Mouse (Mus musculus): Measurements from ENCODE around the gene Arntl2. TPM values are rescaled to one million over a fixed set of nuclear protein-coding genes. Genes with fewer than 3 reads are reported as not detected.
"Not testable (repeated sequence)": the region's sequence is repeated elsewhere in the genome, so short reads cannot be mapped to it uniquely, and the experiment has no call there.

Gene Arntl2
- polyA plus RNA-seq, 1 experiment from 2014 or later, result 0.70 TPM

DNA sequence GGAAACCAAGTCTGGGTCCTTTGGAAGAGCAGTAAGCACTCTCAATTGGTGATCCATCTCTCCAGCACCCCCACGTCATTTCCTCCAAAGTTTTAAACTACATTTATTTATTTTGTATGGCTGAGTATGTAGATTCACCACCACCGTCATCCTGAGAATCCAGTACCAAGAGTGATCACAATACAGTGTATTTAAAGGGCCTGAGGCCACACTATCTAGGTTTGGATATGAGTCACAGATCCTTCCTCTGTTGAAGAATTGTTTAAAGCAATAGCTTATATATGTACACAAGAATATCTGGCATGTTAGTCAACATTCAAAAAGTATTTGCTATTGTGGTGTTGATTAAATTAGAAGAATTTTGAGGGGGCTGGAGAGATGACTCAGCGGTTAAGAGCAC is 52.4 kb downstream of the Arntl2 start:
- ATAC-seq (replicated peaks; ENCODE audit: low FRiP score) (no peak), DNase-seq (ENCODE audit: low spot score) (no peak)
- H3K27ac ChIP-seq (ENCODE audit: low read depth, low read length), result no peak overlapping the region
- 76% methylated on average over 3 of the region's 3 CpGs for WGBS
- no peak overlapping the region for H3K9ac ChIP-seq (ENCODE audit: low read depth, low read length)
- no peak overlapping the region for H3K4me3 ChIP-seq (ENCODE audit: low read depth, low read length)
- H3K27me3 ChIP-seq (replicated peaks; ENCODE audit: control insufficient read depth, insufficient read depth, low read length), result no peaks in the 10 kb centered on the region
- peaks cover 12% of the 10 kb centered on the region for H3K4me1 ChIP-seq (replicated peaks; ENCODE audit: control insufficient read depth, insufficient read depth, low read length)
- H3K36me3 ChIP-seq (ENCODE audit: control insufficient read depth, insufficient read depth, low read length), result no peaks in the 10 kb centered on the region
- no peak overlapping the region for H3K4me2 ChIP-seq
- no peaks in the 10 kb centered on the region for H3K9me3 ChIP-seq (ENCODE audit: control insufficient read depth, low read length)

DNA sequence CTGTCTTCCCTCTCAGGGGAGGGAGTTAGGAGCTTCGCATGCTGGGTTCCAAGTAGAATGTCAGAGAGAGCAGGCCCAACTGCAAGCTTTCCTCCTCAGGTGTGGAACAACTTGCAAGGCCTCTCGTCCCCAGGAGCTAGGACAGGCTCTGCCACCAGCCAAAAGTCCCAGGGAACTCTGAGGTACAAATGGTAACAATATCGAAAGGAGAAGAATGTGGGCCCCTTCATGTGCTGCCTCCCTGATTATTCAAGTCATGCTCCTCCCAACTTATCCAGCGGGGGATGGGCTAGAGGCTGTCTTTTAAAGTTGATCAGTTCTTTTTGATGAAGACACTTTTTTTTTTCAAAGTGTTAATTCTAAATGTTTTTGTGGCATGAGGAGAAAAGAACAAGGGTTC is 54.2 kb downstream of the Arntl2 start, which contains the start of gene Smco2:
TSS of gene Smco2 (plus strand) at position 55 of the 400 bp plus-strand sequence.
- no peaks in the 10 kb centered on the region for H3K27me3 ChIP-seq (replicated peaks; ENCODE audit: control insufficient read depth, insufficient read depth, low read length)
- no peak for DNase-seq (ENCODE audit: low spot score)
- peak within 1 kb of the TSS; percentile 28 for H3K4me2 ChIP-seq
- H3K9ac ChIP-seq (ENCODE audit: low read depth, low read length), result 0 out of 2 replicates have a peak within 1 kb of the TSS, but pooled peaks have one; percentile 31
- peak within 1 kb of the TSS; percentile 41; the same call in 1 of the 2 replicates for H3K27ac ChIP-seq (ENCODE audit: low read depth, low read length)
- H3K9me3 ChIP-seq (ENCODE audit: control insufficient read depth, low read length), result no peaks in the 10 kb centered on the region
- ATAC-seq (replicated peaks; ENCODE audit: low FRiP score), result peak; percentile 67
- H3K4me1 ChIP-seq (replicated peaks; ENCODE audit: control insufficient read depth, insufficient read depth, low read length), result peaks cover 12% of the 10 kb centered on the region
- 66% methylated on average over 4 of the region's 4 CpGs for WGBS
- no peaks in the 10 kb centered on the region for H3K36me3 ChIP-seq (ENCODE audit: control insufficient read depth, insufficient read depth, low read length)
- no peak within 1 kb of the TSS for H3K4me3 ChIP-seq (ENCODE audit: low read depth, low read length)

DNA sequence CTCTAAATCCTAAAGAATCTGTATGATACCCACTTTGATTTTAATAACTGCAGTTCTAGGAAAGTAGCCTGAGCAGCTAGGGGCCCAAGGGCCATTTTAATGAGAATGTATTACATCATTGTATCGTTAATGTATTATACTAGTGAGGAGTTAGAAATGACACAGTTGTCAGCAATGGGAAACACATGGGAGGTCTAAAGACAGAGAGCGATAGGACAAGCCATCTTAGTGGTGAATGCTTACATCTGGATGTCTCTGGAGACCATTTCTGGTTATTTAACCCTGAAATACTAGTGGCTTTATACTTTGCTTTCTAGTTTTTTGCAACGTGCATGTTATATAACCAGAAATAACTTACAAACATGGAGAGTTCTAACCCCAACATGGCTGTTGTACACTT is 56.1 kb downstream of the Arntl2 start:
- whole genome bisulfite sequencing, result 82% methylated on average over 3 of the region's 3 CpGs
- ATAC-seq (replicated peaks; ENCODE audit: low FRiP score) (no peak), DNase-seq (ENCODE audit: low spot score) (no peak)
- Histone ChIP-seq H3K9me3 (ENCODE audit: control insufficient read depth, low read length) (no peaks in the 10 kb centered on the region), H3K9ac (ENCODE audit: low read depth, low read length) (no peak overlapping the region), H3K4me2 (no peak overlapping the region), H3K4me1 (replicated peaks; ENCODE audit: control insufficient read depth, insufficient read depth, low read length) (peaks cover 9% of the 10 kb centered on the region), H3K27ac (ENCODE audit: low read depth, low read length) (no peak overlapping the region), H3K4me3 (ENCODE audit: low read depth, low read length) (no peak overlapping the region), H3K27me3 (replicated peaks; ENCODE audit: control insufficient read depth, insufficient read depth, low read length) (no peaks in the 10 kb centered on the region), H3K36me3 (ENCODE audit: control insufficient read depth, insufficient read depth, low read length) (no peaks in the 10 kb centered on the region)

DNA sequence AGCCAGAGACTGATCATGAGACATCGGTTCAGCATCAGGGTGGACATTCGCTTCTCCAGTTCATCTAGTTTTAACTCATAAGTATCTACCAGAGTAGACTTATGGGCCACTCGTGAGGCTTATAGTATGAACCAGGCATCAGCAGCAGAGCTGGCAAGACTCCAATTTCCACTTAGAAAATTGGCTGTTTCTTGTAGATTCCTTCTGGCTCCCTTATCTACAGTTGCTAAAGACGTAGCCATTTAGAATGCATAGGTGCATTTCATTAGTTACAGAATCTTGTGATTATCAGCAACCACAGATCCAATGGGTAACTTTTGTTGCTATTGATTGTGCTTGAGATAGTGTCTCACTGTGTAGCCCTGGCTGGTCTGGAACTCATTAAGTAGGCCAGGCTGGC is 56.9 kb downstream of the Arntl2 start:
- no peak overlapping the region for H3K4me3 ChIP-seq (ENCODE audit: low read depth, low read length)
- H3K27ac ChIP-seq (ENCODE audit: low read depth, low read length), result no peak overlapping the region
- H3K9ac ChIP-seq (ENCODE audit: low read depth, low read length), result no peak overlapping the region
- H3K36me3 ChIP-seq (ENCODE audit: control insufficient read depth, insufficient read depth, low read length), result no peaks in the 10 kb centered on the region
- ATAC-seq (replicated peaks; ENCODE audit: low FRiP score) (no peak), DNase-seq (ENCODE audit: low spot score) (no peak)
- H3K9me3 ChIP-seq (ENCODE audit: control insufficient read depth, low read length), result no peaks in the 10 kb centered on the region
- peaks cover 9% of the 10 kb centered on the region for H3K4me1 ChIP-seq (replicated peaks; ENCODE audit: control insufficient read depth, insufficient read depth, low read length)
- H3K4me2 ChIP-seq, result no peak overlapping the region
- no peaks in the 10 kb centered on the region for H3K27me3 ChIP-seq (replicated peaks; ENCODE audit: control insufficient read depth, insufficient read depth, low read length)
- WGBS, result 65% methylated on average over 4 of the region's 4 CpGs

DNA sequence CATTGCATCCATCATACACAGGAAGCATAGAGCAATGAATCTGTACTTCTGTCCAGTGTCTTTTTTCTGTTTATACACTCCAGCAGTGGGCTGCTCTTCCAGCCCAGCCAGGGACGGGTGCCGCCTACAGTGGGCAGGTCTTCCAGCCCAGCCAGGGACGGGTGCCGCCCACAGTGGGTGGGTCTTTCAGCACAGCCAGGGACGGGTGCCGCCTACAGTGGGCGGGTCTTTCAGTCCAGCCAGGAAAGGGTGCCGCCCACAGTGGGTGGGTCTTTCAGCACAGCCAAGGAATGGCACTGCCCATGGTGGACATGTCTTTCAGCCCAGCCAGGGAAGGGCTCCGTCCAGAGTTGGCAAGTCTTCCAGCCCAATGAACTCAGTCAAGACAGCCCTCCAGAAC is 59.3 kb downstream of the Arntl2 start:
- WGBS, result 81% methylated on average over 9 of the region's 9 CpGs
- Histone ChIP-seq H3K27ac (ENCODE audit: low read depth, low read length) (no peak overlapping the region), H3K36me3 (ENCODE audit: control insufficient read depth, insufficient read depth, low read length) (no peaks in the 10 kb centered on the region), H3K27me3 (replicated peaks; ENCODE audit: control insufficient read depth, insufficient read depth, low read length) (no peaks in the 10 kb centered on the region), H3K4me2 (no peak overlapping the region), H3K9ac (ENCODE audit: low read depth, low read length) (no peak overlapping the region), H3K4me3 (ENCODE audit: low read depth, low read length) (no peak overlapping the region), H3K4me1 (replicated peaks; ENCODE audit: control insufficient read depth, insufficient read depth, low read length) (peaks cover 5% of the 10 kb centered on the region), H3K9me3 (ENCODE audit: control insufficient read depth, low read length) (no peaks in the 10 kb centered on the region)
- ATAC-seq (replicated peaks; ENCODE audit: low FRiP score) (peak; percentile 83), DNase-seq (ENCODE audit: low spot score) (no peak)

DNA sequence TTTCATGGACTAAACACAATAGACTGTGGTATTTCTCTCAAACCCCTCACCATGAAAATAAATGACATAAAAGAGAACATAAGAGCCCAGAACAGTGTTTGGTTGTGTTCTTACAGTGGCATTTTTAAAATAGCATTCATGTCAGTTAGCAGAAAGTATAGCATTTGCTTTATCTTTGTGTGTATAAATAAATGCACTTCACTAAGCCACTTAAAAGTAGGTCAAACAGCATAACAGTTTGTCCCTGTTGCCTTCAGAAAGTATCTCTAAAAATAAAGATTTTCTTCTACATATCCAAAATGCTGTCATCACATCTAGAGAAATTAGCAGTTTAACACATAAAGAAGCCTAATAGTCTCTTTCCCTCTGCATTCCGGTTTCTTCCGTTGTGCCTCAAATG is 61.5 kb downstream of the Arntl2 start:
- no peak for ATAC-seq (replicated peaks; ENCODE audit: low FRiP score)

DNA sequence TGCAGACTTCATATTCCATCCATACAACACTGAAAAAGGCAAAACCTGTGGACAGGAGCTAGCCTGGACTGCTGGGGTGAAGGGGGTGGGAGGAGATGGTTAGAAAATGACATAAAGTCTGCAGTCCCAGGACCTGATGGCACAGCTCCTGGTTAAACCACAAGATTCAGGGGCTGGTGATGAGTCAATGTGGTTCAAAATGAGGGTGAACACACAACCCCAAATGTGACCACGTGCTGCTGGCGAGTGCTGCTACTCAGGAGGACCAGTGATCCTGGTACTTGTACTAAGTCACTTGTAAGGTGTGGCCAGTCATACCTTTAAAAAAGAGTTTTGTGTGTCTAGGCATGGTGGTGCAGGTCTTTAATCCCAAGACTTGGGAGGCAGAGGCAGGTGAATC is 67.3 kb downstream of the Arntl2 start:
- Histone ChIP-seq H3K4me1 (replicated peaks; ENCODE audit: control insufficient read depth, insufficient read depth, low read length) (no peaks in the 10 kb centered on the region), H3K27ac (ENCODE audit: low read depth, low read length) (no peak overlapping the region), H3K9ac (ENCODE audit: low read depth, low read length) (no peak overlapping the region), H3K4me2 (no peak overlapping the region), H3K4me3 (ENCODE audit: low read depth, low read length) (no peak overlapping the region), H3K36me3 (ENCODE audit: control insufficient read depth, insufficient read depth, low read length) (no peaks in the 10 kb centered on the region), H3K27me3 (replicated peaks; ENCODE audit: control insufficient read depth, insufficient read depth, low read length) (no peaks in the 10 kb centered on the region), H3K9me3 (ENCODE audit: control insufficient read depth, low read length) (no peaks in the 10 kb centered on the region)
- 91% methylated on average over 2 of the region's 2 CpGs for WGBS
- no peak for ATAC-seq (replicated peaks; ENCODE audit: low FRiP score)
- DNase-seq (ENCODE audit: low spot score), result no peak

More for the DNA sequence above, 61.5 kb downstream of the Arntl2 start:
- Histone ChIP-seq H3K36me3 (ENCODE audit: control insufficient read depth, insufficient read depth, low read length) (no peaks in the 10 kb centered on the region), H3K4me1 (replicated peaks; ENCODE audit: control insufficient read depth, insufficient read depth, low read length) (no peaks in the 10 kb centered on the region), H3K4me3 (ENCODE audit: low read depth, low read length) (no peak overlapping the region), H3K27ac (ENCODE audit: low read depth, low read length) (no peak overlapping the region), H3K27me3 (replicated peaks; ENCODE audit: control insufficient read depth, insufficient read depth, low read length) (no peaks in the 10 kb centered on the region), H3K9me3 (ENCODE audit: control insufficient read depth, low read length) (no peaks in the 10 kb centered on the region), H3K4me2 (no peak overlapping the region), H3K9ac (ENCODE audit: low read depth, low read length) (no peak overlapping the region)
- DNase-seq (ENCODE audit: low spot score), result no peak
- WGBS, result 96% methylated on average over 2 of the region's 2 CpGs

DNA sequence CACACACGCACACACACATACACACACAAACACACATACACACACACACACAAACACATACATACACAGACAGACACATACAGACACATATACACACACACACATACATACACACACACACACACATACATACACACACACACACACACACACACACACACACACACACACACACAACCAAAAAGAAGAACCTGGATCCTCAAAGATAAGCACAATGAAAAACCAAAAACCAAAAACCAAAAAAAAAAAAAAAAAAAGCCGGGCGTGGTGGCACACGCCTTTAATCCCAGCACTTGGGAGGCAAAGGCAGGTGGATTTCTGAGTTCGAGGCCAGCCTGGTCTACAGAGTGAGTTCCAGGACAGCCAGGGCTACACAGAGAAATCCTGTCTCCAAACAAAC is 68.5 kb downstream of the Arntl2 start:
- ATAC-seq (replicated peaks; ENCODE audit: low FRiP score); DNase-seq (ENCODE audit: low spot score); H3K27me3 ChIP-seq (replicated peaks; ENCODE audit: control insufficient read depth, insufficient read depth, low read length); H3K27ac ChIP-seq (ENCODE audit: low read depth, low read length); H3K9ac ChIP-seq (ENCODE audit: low read depth, low read length); H3K4me3 ChIP-seq (ENCODE audit: low read depth, low read length); H3K4me1 ChIP-seq (replicated peaks; ENCODE audit: control insufficient read depth, insufficient read depth, low read length); H3K4me2 ChIP-seq; H3K36me3 ChIP-seq (ENCODE audit: control insufficient read depth, insufficient read depth, low read length); H3K9me3 ChIP-seq (ENCODE audit: control insufficient read depth, low read length): not testable (repeated sequence)
- 93% methylated on average over 4 of the region's 5 CpGs for WGBS

DNA sequence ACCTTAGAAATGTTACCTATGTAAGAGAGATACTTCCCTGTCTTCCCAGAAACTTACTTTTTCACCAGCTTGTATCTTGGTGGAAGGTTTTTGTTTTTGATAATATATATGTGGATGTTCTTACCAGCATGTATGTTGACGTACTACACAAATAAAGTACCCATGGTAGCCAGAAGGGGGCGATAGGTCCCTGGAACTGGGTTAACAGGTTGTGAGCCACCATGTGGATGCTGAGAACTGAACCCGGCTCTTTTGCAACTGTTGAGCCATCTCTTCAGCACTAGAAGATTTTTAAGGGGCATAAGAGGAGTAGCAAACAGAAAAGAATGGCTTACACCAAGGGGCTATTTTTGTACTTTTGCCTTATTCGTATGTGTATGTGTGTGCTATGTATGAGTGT is 69.8 kb downstream of the Arntl2 start:
- H3K9ac ChIP-seq (ENCODE audit: low read depth, low read length), result no peak overlapping the region
- H3K27ac ChIP-seq (ENCODE audit: low read depth, low read length), result no peak overlapping the region
- ATAC-seq (replicated peaks; ENCODE audit: low FRiP score) (no peak), DNase-seq (ENCODE audit: low spot score) (no peak)
- no peaks in the 10 kb centered on the region for H3K9me3 ChIP-seq (ENCODE audit: control insufficient read depth, low read length)
- H3K4me1 ChIP-seq (replicated peaks; ENCODE audit: control insufficient read depth, insufficient read depth, low read length), result no peaks in the 10 kb centered on the region
- H3K4me2 ChIP-seq, result no peak overlapping the region
- 74% methylated on average over 4 of the region's 4 CpGs for WGBS
- no peak overlapping the region for H3K4me3 ChIP-seq (ENCODE audit: low read depth, low read length)
- H3K36me3 ChIP-seq (ENCODE audit: control insufficient read depth, insufficient read depth, low read length), result no peaks in the 10 kb centered on the region
- no peaks in the 10 kb centered on the region for H3K27me3 ChIP-seq (replicated peaks; ENCODE audit: control insufficient read depth, insufficient read depth, low read length)
